In genomic region chr13:45613346-45613745, GRCm38 (mm10) we compare ENCODE assay signal across 8 mouse cellular contexts.
DNase-seq lines count a peak whose midpoint lies in the region; ATAC-seq and TF ChIP-seq lines count a peak whose summit lies in the region.

No protein-coding gene starts in this region.

- DNase-seq in forebrain, embryonic 11.5 days (ENCODE audit: low spot score): peak; percentile 65
- DNase-seq in ovary, postnatal 14 days (ENCODE audit: low spot score): peak; percentile 41
- DNase-seq in ovary, postnatal 36 days (ENCODE audit: low spot score): no peak
- DNase-seq in forebrain, postnatal 0 days: peak; percentile 73
- DNase-seq in liver, embryonic 14.5 days (ENCODE audit: low read depth in 3 of 3, low spot score in 3 of 3): peak in 1 of 3 experiments; percentile 4
- peak; percentile 52 for DNase-seq in testis, postnatal 10 days (ENCODE audit: low spot score)

- no peak for TF ChIP-seq EP300 in liver, embryonic 14.5 days (IDR thresholded peaks at IDR 0.05; ENCODE audit: low read depth)

- H3K9ac ChIP-seq in forebrain, embryonic 11.5 days (ENCODE audit: low read length): no peak overlapping the region
- H3K9ac ChIP-seq in forebrain, embryonic 12.5 days: no peak overlapping the region
- no peak overlapping the region for H3K9ac ChIP-seq in forebrain, postnatal 0 days
- no peak overlapping the region for H3K9ac ChIP-seq in liver, embryonic 14.5 days (replicated peaks)

- peak; percentile 88 for TF ChIP-seq CTCF in forebrain, postnatal 0 days (IDR thresholded peaks at IDR 0.05; ENCODE audit: low read depth)
- peak; percentile 76 for TF ChIP-seq CTCF in liver, embryonic 14.5 days (IDR thresholded peaks at IDR 0.05; ENCODE audit: low read depth)

- peaks cover 2% of the 10 kb centered on the region; the same call in 1 of the 2 replicates for H3K4me1 ChIP-seq in forebrain, embryonic 11.5 days (replicated peaks; ENCODE audit: control insufficient read depth, insufficient read depth, low read length)
- H3K4me1 ChIP-seq in forebrain, embryonic 12.5 days: peaks cover 10% of the 10 kb centered on the region
- no peaks in the 10 kb centered on the region for H3K4me1 ChIP-seq in forebrain, postnatal 0 days (ENCODE audit: insufficient read depth)
- no peaks in the 10 kb centered on the region for H3K4me1 ChIP-seq in liver, embryonic 14.5 days (replicated peaks; ENCODE audit: control insufficient read depth in 2 of 2, insufficient read depth in 2 of 2, low read length in 1 of 2)

- H3K4me3 ChIP-seq in forebrain, embryonic 11.5 days (ENCODE audit: low read depth, low read length): no peak overlapping the region
- no peak overlapping the region for H3K4me3 ChIP-seq in forebrain, embryonic 12.5 days (replicated peaks)
- no peak overlapping the region for H3K4me3 ChIP-seq in forebrain, postnatal 0 days (ENCODE audit: low read depth, low read length)
- no peak overlapping the region for H3K4me3 ChIP-seq in liver, embryonic 14.5 days (ENCODE audit: insufficient read depth in 1 of 2, low read depth in 2 of 2, low read length in 2 of 2)

- ATAC-seq in forebrain, embryonic 11.5 days (replicated peaks; ENCODE audit: low FRiP score): no peak
- no peak for ATAC-seq in forebrain, embryonic 12.5 days (ENCODE audit: low FRiP score)
- ATAC-seq in cerebellum, adult (ENCODE audit: insufficient number of reproducible peaks, low FRiP score, low TSS enrichment): peak; percentile 5; the same call in 1 of the 2 replicates
- peak; percentile 80; the same call in 1 of the 2 replicates for ATAC-seq in forebrain, postnatal 0 days
- no peak for ATAC-seq in liver, embryonic 14.5 days (ENCODE audit: insufficient read depth)

- H3K4me2 ChIP-seq in forebrain, embryonic 11.5 days (ENCODE audit: low read depth, low read length, severe bottlenecking): no peak overlapping the region
- no peak overlapping the region for H3K4me2 ChIP-seq in forebrain, embryonic 12.5 days
- no peak overlapping the region for H3K4me2 ChIP-seq in forebrain, postnatal 0 days (ENCODE audit: low read depth)
- no peak overlapping the region for H3K4me2 ChIP-seq in liver, embryonic 14.5 days (ENCODE audit: low read depth)

- no peaks in the 10 kb centered on the region; the same call in 1 of the 2 replicates for H3K27me3 ChIP-seq in forebrain, embryonic 11.5 days (ENCODE audit: control insufficient read depth, insufficient read depth, low read length)
- H3K27me3 ChIP-seq in forebrain, embryonic 12.5 days: no peaks in the 10 kb centered on the region
- H3K27me3 ChIP-seq in forebrain, postnatal 0 days (ENCODE audit: insufficient read depth, low read length): no peaks in the 10 kb centered on the region
- H3K27me3 ChIP-seq in liver, embryonic 14.5 days (ENCODE audit: control insufficient read depth, insufficient read depth, low read length): no peaks in the 10 kb centered on the region

- H3K27ac ChIP-seq in forebrain, embryonic 11.5 days (ENCODE audit: low read depth, low read length): no peak overlapping the region
- no peak overlapping the region for H3K27ac ChIP-seq in forebrain, embryonic 12.5 days
- no peak overlapping the region for H3K27ac ChIP-seq in forebrain, postnatal 0 days (ENCODE audit: low read depth, low read length)
- no peak overlapping the region for H3K27ac ChIP-seq in liver, embryonic 14.5 days

- H3K36me3 ChIP-seq in forebrain, embryonic 11.5 days (ENCODE audit: control insufficient read depth, insufficient read depth, low read length): no peaks in the 10 kb centered on the region
- H3K36me3 ChIP-seq in forebrain, embryonic 12.5 days (replicated peaks): no peaks in the 10 kb centered on the region
- H3K36me3 ChIP-seq in forebrain, postnatal 0 days (ENCODE audit: insufficient read depth): no peaks in the 10 kb centered on the region
- no peaks in the 10 kb centered on the region for H3K36me3 ChIP-seq in liver, embryonic 14.5 days (replicated peaks; ENCODE audit: control insufficient read depth, insufficient read depth, low read depth)

- WGBS in forebrain, embryonic 11.5 days: 36% methylated on average over 5 of the region's 5 CpGs
- 42% methylated on average over 5 of the region's 5 CpGs for WGBS in forebrain, embryonic 12.5 days
- 37% methylated on average over 5 of the region's 5 CpGs for WGBS in forebrain, postnatal 0 days
- WGBS in liver, embryonic 14.5 days (ENCODE audit: insufficient replicate concordance): 24% methylated on average over 5 of the region's 5 CpGs

- no peaks in the 10 kb centered on the region; the same call in 1 of the 2 replicates for H3K9me3 ChIP-seq in forebrain, embryonic 11.5 days (ENCODE audit: control insufficient read depth, low read length)
- peaks cover 7% of the 10 kb centered on the region; the same call in 1 of the 2 replicates for H3K9me3 ChIP-seq in forebrain, embryonic 12.5 days
- H3K9me3 ChIP-seq in forebrain, postnatal 0 days (ENCODE audit: low read length): no peaks in the 10 kb centered on the region
- H3K9me3 ChIP-seq in liver, embryonic 14.5 days (ENCODE audit: control insufficient read depth, low read length): no peaks in the 10 kb centered on the region; the same call in 1 of the 2 replicates

Comparison
In these comparisons a context has a peak if more than half of its experiments do, and no peak if none do; other contexts are left out.
1. ATAC-seq: peak in cerebellum, adult (single experiment) and forebrain, postnatal 0 days (single experiment); none in forebrain, embryonic 11.5 days (single experiment), forebrain, embryonic 12.5 days (single experiment) and liver, embryonic 14.5 days (single experiment).